ENCODE assay signal across 15 mouse cellular contexts in genomic region chr11:44285961-44286360, GRCm38 (mm10).
"Had no signal": no experiment of that assay in that cellular context is flagged by ENCODE, and none has a peak within 500 bp of the region (broad histone marks: within the 10 kb centered on the region; RNA-seq: fewer than 3 reads in every experiment).

No protein-coding gene starts in this region.

- H3K9me3 ChIP-seq: lung, embryonic 15.5 days; megakaryocyte, embryonic 14.5 days; midbrain, embryonic 13.5 days; midbrain, embryonic 15.5 days; neural tube, embryonic 12.5 days had no signal

- H3K4me1 ChIP-seq: lung, embryonic 15.5 days; megakaryocyte, embryonic 14.5 days; midbrain, embryonic 13.5 days; midbrain, embryonic 15.5 days; neural tube, embryonic 12.5 days had no signal

- H3K27ac ChIP-seq: lung, embryonic 15.5 days; macrophage; midbrain, embryonic 13.5 days; midbrain, embryonic 15.5 days; neural tube, embryonic 12.5 days had no signal

- H3K36me3 ChIP-seq: lung, embryonic 15.5 days; midbrain, embryonic 13.5 days; midbrain, embryonic 15.5 days; neural tube, embryonic 12.5 days had no signal

- H3K9ac ChIP-seq: lung, embryonic 15.5 days; midbrain, embryonic 13.5 days; midbrain, embryonic 15.5 days; neural tube, embryonic 12.5 days had no signal

- ATAC-seq: lung, postnatal 0 days; midbrain, embryonic 13.5 days; midbrain, embryonic 15.5 days had no signal

- H3K4me2 ChIP-seq: lung, embryonic 15.5 days; midbrain, embryonic 11.5 days; midbrain, embryonic 13.5 days; midbrain, embryonic 15.5 days; neural tube, embryonic 12.5 days had no signal

- DNase-seq: lung, adult 2 months; lung, postnatal 14 days; lung, postnatal 36 days; right cerebral cortex, postnatal 14 days; thymus, adult 2 months; thymus, postnatal 25 days; thymus, postnatal 4 days had no signal

- H3K27me3 ChIP-seq: lung, embryonic 15.5 days; megakaryocyte, embryonic 14.5 days; midbrain, embryonic 13.5 days; midbrain, embryonic 15.5 days; neural tube, embryonic 12.5 days had no signal

- H3K4me3 ChIP-seq: lung, embryonic 15.5 days; megakaryocyte, embryonic 14.5 days; midbrain, embryonic 13.5 days; midbrain, embryonic 15.5 days; neural tube, embryonic 12.5 days had no signal
